Mouse (Mus musculus): ENCODE measurements around the gene Zyg11a. TPM values are rescaled to one million over a fixed set of nuclear protein-coding genes. Genes with fewer than 3 reads are reported as not detected.

Zyg11a gene
- total RNA-seq (2015; ENCODE audit: low replicate concordance) (not detected in 2 replicates), total RNA-seq (2017; ENCODE audit: low replicate concordance) (not detected in 2 replicates)

GRCm38 (mm10) chr4:108217332-108218179, at the start of gene Zyg11a:
Gene Zyg11a, minus strand, starts transcription at chr4:108218048.
- no peak for ATAC-seq (replicated peaks; ENCODE audit: low FRiP score, poor library complexity, severe bottlenecking)

GRCm38 (mm10) chr4:108265774-108266173, 47.9 kb upstream of the Zyg11a start:
- no peak for ATAC-seq (replicated peaks; ENCODE audit: low FRiP score, poor library complexity, severe bottlenecking)

GRCm38 (mm10) chr4:108253317-108253716, 35.5 kb upstream of the Zyg11a start:
- no peak for ATAC-seq (replicated peaks; ENCODE audit: low FRiP score, poor library complexity, severe bottlenecking)

GRCm38 (mm10) chr4:108250501-108250900, 32.7 kb upstream of the Zyg11a start:
- ATAC-seq (replicated peaks; ENCODE audit: low FRiP score, poor library complexity, severe bottlenecking): no peak

- no peak for ATAC-seq (replicated peaks; ENCODE audit: low FRiP score, poor library complexity, severe bottlenecking)
These were observed 31.5 kb upstream of the Zyg11a start for GRCm38 (mm10) chr4:108249314-108249713.

GRCm38 (mm10) chr4:108233654-108234053, 15.8 kb upstream of the Zyg11a start:
- no peak for ATAC-seq (replicated peaks; ENCODE audit: low FRiP score, poor library complexity, severe bottlenecking)

- ATAC-seq (replicated peaks; ENCODE audit: low FRiP score, poor library complexity, severe bottlenecking): no peak
These were observed 7.6 kb upstream of the Zyg11a start for GRCm38 (mm10) chr4:108225341-108225872.

GRCm38 (mm10) chr4:108222507-108222906, 4.7 kb upstream of the Zyg11a start:
- ATAC-seq (replicated peaks; ENCODE audit: low FRiP score, poor library complexity, severe bottlenecking): no peak

- no peak for ATAC-seq (replicated peaks; ENCODE audit: low FRiP score, poor library complexity, severe bottlenecking)
These were observed 1.2 kb upstream of the Zyg11a start for GRCm38 (mm10) chr4:108219019-108219418.

GRCm38 (mm10) chr4:108213023-108213422, 4.8 kb downstream of the Zyg11a start:
- ATAC-seq (replicated peaks; ENCODE audit: low FRiP score, poor library complexity, severe bottlenecking): no peak

GRCm38 (mm10) chr4:108204629-108205028, 13.2 kb downstream of the Zyg11a start:
- no peak for ATAC-seq (replicated peaks; ENCODE audit: low FRiP score, poor library complexity, severe bottlenecking)

GRCm38 (mm10) chr4:108199236-108199635, 18.6 kb downstream of the Zyg11a start:
- ATAC-seq (replicated peaks; ENCODE audit: low FRiP score, poor library complexity, severe bottlenecking): no peak

GRCm38 (mm10) chr4:108196277-108196855, 21.5 kb downstream of the Zyg11a start:
- ATAC-seq (replicated peaks; ENCODE audit: low FRiP score, poor library complexity, severe bottlenecking): no peak

GRCm38 (mm10) chr4:108192821-108193323, 25.0 kb downstream of the Zyg11a start:
- no peak for ATAC-seq (replicated peaks; ENCODE audit: low FRiP score, poor library complexity, severe bottlenecking)

- no peak for ATAC-seq (replicated peaks; ENCODE audit: low FRiP score, poor library complexity, severe bottlenecking)
These were observed 35.6 kb downstream of the Zyg11a start for GRCm38 (mm10) chr4:108182278-108182677.

GRCm38 (mm10) chr4:108168056-108168455, 49.8 kb downstream of the Zyg11a start:
- ATAC-seq (replicated peaks; ENCODE audit: low FRiP score, poor library complexity, severe bottlenecking): no peak

- no peak for ATAC-seq (replicated peaks; ENCODE audit: low FRiP score, poor library complexity, severe bottlenecking)
These were observed 51.0 kb downstream of the Zyg11a start for GRCm38 (mm10) chr4:108166874-108167273.

- no peak for ATAC-seq (replicated peaks; ENCODE audit: low FRiP score, poor library complexity, severe bottlenecking)
These were observed 52.5 kb downstream of the Zyg11a start, which contains the start of gene Echdc2 for GRCm38 (mm10) chr4:108165152-108165895. Gene Echdc2, plus strand, starts transcription at chr4:108165437.

- ATAC-seq (replicated peaks; ENCODE audit: low FRiP score, poor library complexity, severe bottlenecking): no peak
These were observed 54.6 kb downstream of the Zyg11a start for GRCm38 (mm10) chr4:108163291-108163690.

GRCm38 (mm10) chr4:108161936-108162335, 55.9 kb downstream of the Zyg11a start:
- no peak for ATAC-seq (replicated peaks; ENCODE audit: low FRiP score, poor library complexity, severe bottlenecking)

Data from erythroblast, adult 5-6 weeks (primary cell).